Mouse (Mus musculus): ENCODE results near the gene Loxl4. TPM values are rescaled to one million over a fixed set of nuclear protein-coding genes. Genes with fewer than 3 reads are reported as not detected.

Gene Loxl4
- polyA plus RNA-seq, 2 experiments from 2014 or later = 0.39 to 0.47 TPM

DNA sequence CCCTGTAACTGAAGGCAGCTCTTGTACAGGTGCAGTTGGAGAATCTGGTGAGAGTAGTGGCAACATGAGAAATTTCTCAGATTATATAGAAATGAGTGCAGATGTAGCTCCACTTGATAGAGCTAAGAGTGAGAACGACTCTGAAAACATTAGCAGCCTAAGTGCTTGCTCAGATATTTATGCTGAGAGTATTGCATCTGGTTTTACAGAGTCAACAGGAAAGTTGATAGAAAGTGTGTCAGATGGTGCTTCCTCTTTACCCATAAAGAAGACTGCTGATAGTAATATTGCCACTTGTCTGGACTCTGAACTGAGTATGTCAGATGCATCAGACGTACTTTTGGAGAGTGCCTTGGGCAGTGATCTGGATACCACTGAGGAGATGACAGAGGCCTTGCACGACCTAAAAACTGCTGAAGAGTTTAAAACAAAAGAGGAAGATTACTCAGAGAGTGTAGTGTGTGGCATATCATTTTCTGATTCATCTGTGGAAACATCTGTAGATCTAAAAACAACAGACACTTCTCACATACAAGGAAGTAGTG, 48.8 kb downstream of the Loxl4 start:
- ATAC-seq = no peak

DNA sequence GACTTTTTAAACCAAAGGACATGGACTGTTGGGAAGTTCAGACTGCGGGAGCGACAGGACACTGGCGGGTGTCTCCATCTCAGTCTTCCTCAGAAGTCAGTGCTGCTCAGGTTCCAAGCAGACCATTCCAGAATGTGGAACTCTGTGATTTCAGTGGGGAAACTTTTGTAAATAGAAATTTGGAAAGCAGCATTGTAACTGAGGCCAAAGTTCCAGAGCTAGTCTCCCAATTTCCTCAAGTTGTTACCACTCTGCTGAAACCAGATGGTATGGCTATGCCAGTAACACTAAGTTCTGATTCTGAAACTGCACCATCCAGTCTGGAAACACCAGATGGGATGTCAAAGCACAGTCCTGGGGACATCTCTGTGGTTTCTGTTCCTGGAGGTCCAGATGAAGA, 49.6 kb downstream of the Loxl4 start:
- no peak for ATAC-seq

- ATAC-seq = no peak
These were observed 50.6 kb downstream of the Loxl4 start for GRCm38 (mm10) chr19:42561991-42562390.

GRCm38 (mm10) chr19:42558701-42559100, 53.9 kb downstream of the Loxl4 start:
- no peak for ATAC-seq

Other genes starting within 250 kb of the Loxl4 start
- gene Crtac1, start 181.0 kb downstream of the Loxl4 start, polyA plus RNA-seq (2017; shearing (Covaris generic)) = not detected
- gene R3hcc1l, start 94.1 kb downstream of the Loxl4 start, polyA plus RNA-seq (2017; shearing (Covaris generic)) = 10 to 100 TPM; 50.1 to 53.5 TPM
- under 1 TPM; 0.39 to 0.77 TPM for gene Pyroxd2, start 140.0 kb upstream of the Loxl4 start, polyA plus RNA-seq (2017; shearing (Covaris generic))
- 10 to 100 TPM; 10.9 to 18.1 TPM for gene Hps1, start 167.2 kb upstream of the Loxl4 start, polyA plus RNA-seq (2017; shearing (Covaris generic))